Mouse (Mus musculus) cerebellum, adult 11-12 months (tissue): ENCODE data around the gene Olfr1155.

Experiments used
- DNase-seq: peaks from one replicate; pipeline ENCODE4 v3.0.0; 2022

The Olfr1155 gene

GRCm38 (mm10) chr2:87945037-87945436 lies at the start of gene Olfr1155:
Gene Olfr1155 (minus strand): TSS chr2:87945137.
- DNase-seq: no peak

GRCm38 (mm10) chr2:87989813-87990212 lies 44.9 kb upstream of the Olfr1155 start, which contains the start of gene Olfr1158:
Gene Olfr1158 (plus strand): TSS chr2:87990113.
- DNase-seq: no peak

- no peak for DNase-seq
Measured at GRCm38 (mm10) chr2:87974563-87974962, 29.6 kb upstream of the Olfr1155 start, which contains the start of gene Olfr74. Gene Olfr74 (minus strand): TSS chr2:87974663.

- DNase-seq: no peak
Measured at GRCm38 (mm10) chr2:87968199-87968598, 23.3 kb upstream of the Olfr1155 start, which contains the start of gene Olfr1157. Gene Olfr1157 (minus strand): TSS chr2:87968299.

- no peak for DNase-seq
Measured at GRCm38 (mm10) chr2:87953000-87953399, 8.1 kb upstream of the Olfr1155 start, which contains the start of gene Olfr1156. Gene Olfr1156 (minus strand): TSS chr2:87953100.

- DNase-seq: no peak
Measured at GRCm38 (mm10) chr2:87905066-87905465, 39.9 kb downstream of the Olfr1155 start, which contains the start of gene Olfr1154. Gene Olfr1154 (minus strand): TSS chr2:87905166.

GRCm38 (mm10) chr2:87894662-87895061 lies 50.3 kb downstream of the Olfr1155 start, which contains the start of gene Olfr1153:
Gene Olfr1153 (plus strand): TSS chr2:87894962.
- no peak for DNase-seq
